Mouse (Mus musculus) stomach, postnatal 0 days (tissue): Measurements from ENCODE around the gene Kit. TPM values are rescaled to one million over a fixed set of nuclear protein-coding genes. Genes with fewer than 3 reads are reported as not detected.

Source experiments
- ATAC-seq: fragments of 200-750 bp; cut with Nextera tagmentation; 2 replicates; pipeline ENCODE4 v1.8.0; 2017; ENCODE audit not compliant: low FRiP score, low TSS enrichment
- DNase-seq: peaks from one replicate; pipeline ENCODE4 v3.0.0-alpha.2; 2016; ENCODE audit warnings: low spot score
- H3K27ac ChIP-seq: fragments of 300-500 bp; sonication (generic); replicated peaks from 2 replicates; pipeline ENCODE4 v1.5.1; 2014; ENCODE audit warnings: mild to moderate bottlenecking, control low read depth
- H3K27me3 ChIP-seq: fragments of 300-500 bp; sonication (generic); 2 replicates; pipeline ENCODE4 v1.6.1; 2014; ENCODE audit warnings: low read length; ENCODE audit not compliant: control insufficient read depth, insufficient read depth
- H3K36me3 ChIP-seq: fragments of 300-500 bp; sonication (generic); 2 replicates; pipeline ENCODE4 v1.6.1; 2014; ENCODE audit warnings: low read length, mixed read lengths; ENCODE audit not compliant: control insufficient read depth, insufficient read depth
- H3K4me1 ChIP-seq: fragments of 300-500 bp; sonication (generic); replicated peaks from 2 replicates; pipeline ENCODE4 v1.6.1; 2014; ENCODE audit warnings: antibody characterized with exemption; ENCODE audit not compliant: control insufficient read depth, insufficient read depth
- H3K4me2 ChIP-seq: fragments of 300-500 bp; sonication (generic); replicated peaks from 2 replicates; pipeline ENCODE4 v1.6.1; 2014; ENCODE audit warnings: low read depth, mild to moderate bottlenecking, control low read depth, moderate library complexity
- H3K4me3 ChIP-seq: fragments of 300-500 bp; sonication (generic); 2 replicates; pipeline ENCODE4 v1.5.1; 2014; ENCODE audit warnings: low read depth, low read length, control low read depth
- H3K9ac ChIP-seq: fragments of 300-500 bp; sonication (generic); 2 replicates; pipeline ENCODE4 v1.6.1; 2014; ENCODE audit warnings: mild to moderate bottlenecking, low read length, control low read depth, mixed read lengths
- H3K9me3 ChIP-seq: fragments of 300-500 bp; sonication (generic); 2 replicates; pipeline ENCODE4 v1.6.1; 2016; ENCODE audit warnings: low read length; ENCODE audit not compliant: control insufficient read depth
- CTCF ChIP-seq: IDR thresholded peaks from 2 replicates; pipeline ENCODE4 v1.5.1; 2016; ENCODE audit warnings: antibody characterized with exemption, low read depth, mild to moderate bottlenecking, moderate library complexity
- EP300 ChIP-seq: optimal IDR thresholded peaks from 2 replicates; pipeline ENCODE3; 2016; ENCODE audit warnings: antibody characterized with exemption
- WGBS: fragments of 180-500 bp; shearing (Covaris S2); extraction: QIAGEN DNeasy Blood & Tissue Kit; methylation state at CpG from one replicate; pipeline ENCODE4 v1.1.7; 2014; 5-methylcytosine and 5-hydroxymethylcytosine counted together
- polyA plus RNA-seq: library from polyadenylated mRNA; unstranded; fragments of >200 nt; fragmentation: Nextera tagmentation; extraction: Ambion mirVana; gene quantifications from 2 replicates; pipeline ENCODE4 v1.2.1, GENCODE M21; 2015

Kit gene
- 15.9 and 18.5 TPM in 2 replicates for polyA plus RNA-seq

GRCm38 (mm10) chr5:75574852-75575566 lies at the start of gene Kit:
Gene Kit, plus strand, starts transcription at chr5:75574916.
- Histone ChIP-seq H3K9me3 (no peaks in the 10 kb centered on the region), H3K27me3 (peaks cover 2% of the 10 kb centered on the region; the same call in 1 of the 2 replicates), H3K4me1 (no peaks in the 10 kb centered on the region), H3K4me2 (peak within 1 kb of the TSS; percentile 97), H3K36me3 (no peaks in the 10 kb centered on the region), H3K27ac (peak within 1 kb of the TSS; percentile 56; the same call in 1 of the 2 replicates), H3K4me3 (peak within 1 kb of the TSS; percentile 64), H3K9ac (peak within 1 kb of the TSS; percentile 65)
- 0% methylated on average over 61 of the region's 65 CpGs for WGBS
- ATAC-seq = peak; percentile 82
- DNase-seq = peak; percentile 89
- peak; percentile 30; the same call in 1 of the 2 replicates for TF ChIP-seq CTCF
- no peak for TF ChIP-seq EP300

DNA sequence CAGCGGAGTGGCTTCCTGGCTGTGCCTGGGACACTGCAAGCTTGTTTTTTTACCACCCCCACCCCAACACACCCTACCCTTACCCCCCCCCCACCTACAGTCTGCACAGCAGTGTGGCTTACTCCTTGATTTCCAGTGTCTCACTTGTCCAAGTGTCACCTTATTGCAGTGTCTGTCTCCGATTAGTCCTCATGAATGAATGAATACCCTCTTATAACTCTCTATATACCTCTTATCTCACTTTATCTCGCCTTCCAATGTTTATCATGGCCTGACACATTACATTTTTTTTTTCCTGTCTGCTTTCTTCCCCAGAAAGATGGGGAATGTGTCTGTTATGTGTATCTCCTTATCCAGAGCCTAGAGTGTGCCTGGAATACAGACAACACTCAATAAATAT lies 38.6 kb upstream of the Kit start:
- 50% methylated on average over 3 of the region's 3 CpGs for WGBS
- no peak overlapping the region for H3K4me3 ChIP-seq
- TF ChIP-seq EP300 (no peak), CTCF (no peak)
- no peak overlapping the region for H3K27ac ChIP-seq
- ATAC-seq (no peak), DNase-seq (no peak)
- no peaks in the 10 kb centered on the region for H3K4me1 ChIP-seq
- H3K4me2 ChIP-seq = no peak overlapping the region
- no peaks in the 10 kb centered on the region for H3K27me3 ChIP-seq
- H3K9me3 ChIP-seq = no peaks in the 10 kb centered on the region
- no peaks in the 10 kb centered on the region for H3K36me3 ChIP-seq
- no peak overlapping the region for H3K9ac ChIP-seq

DNA sequence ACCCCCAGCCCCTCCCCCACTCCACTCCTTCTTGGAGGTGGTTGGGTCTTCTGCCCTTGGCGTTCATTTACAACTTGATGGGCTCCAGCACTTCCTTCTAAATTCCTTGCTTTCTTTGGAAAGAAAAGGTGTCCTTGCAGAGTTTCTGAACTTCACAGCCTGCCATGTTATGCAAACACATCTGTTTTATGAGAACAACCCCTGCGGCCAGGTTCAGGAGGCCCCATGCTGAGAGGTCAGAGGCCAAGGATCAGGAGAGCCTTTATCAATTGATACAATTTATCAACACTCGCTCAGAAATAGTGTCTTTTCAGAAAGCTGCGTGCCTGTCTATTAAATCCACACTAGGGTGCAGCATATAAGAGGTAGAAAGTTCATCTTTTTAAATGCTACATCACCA lies 37.0 kb upstream of the Kit start:
- no peaks in the 10 kb centered on the region for H3K27me3 ChIP-seq
- no peak overlapping the region for H3K4me3 ChIP-seq
- no peak overlapping the region for H3K4me2 ChIP-seq
- H3K36me3 ChIP-seq = no peaks in the 10 kb centered on the region
- ATAC-seq = no peak
- no peak for DNase-seq
- H3K4me1 ChIP-seq = no peaks in the 10 kb centered on the region
- 45% methylated on average over 4 of the region's 4 CpGs for WGBS
- 0 out of 2 replicates have a peak, but pooled peaks have one; percentile 16 for TF ChIP-seq CTCF
- no peak for TF ChIP-seq EP300
- no peak overlapping the region for H3K9ac ChIP-seq
- H3K9me3 ChIP-seq = no peaks in the 10 kb centered on the region
- H3K27ac ChIP-seq = no peak overlapping the region

GRCm38 (mm10) chr5:75538458-75538857 lies 36.3 kb upstream of the Kit start:
- 32% methylated on average over 4 of the region's 4 CpGs for WGBS
- Histone ChIP-seq H3K36me3 (no peaks in the 10 kb centered on the region), H3K4me3 (no peak overlapping the region), H3K9ac (no peak overlapping the region), H3K9me3 (no peaks in the 10 kb centered on the region), H3K4me1 (no peaks in the 10 kb centered on the region), H3K27ac (no peak overlapping the region), H3K27me3 (no peaks in the 10 kb centered on the region), H3K4me2 (no peak overlapping the region)
- ATAC-seq (peak; percentile 49; the same call in 1 of the 2 replicates), DNase-seq (peak; percentile 37)
- TF ChIP-seq EP300 (no peak), CTCF (no peak)

GRCm38 (mm10) chr5:75539098-75539497 lies 35.6 kb upstream of the Kit start:
- DNase-seq (peak; percentile 44), ATAC-seq (no peak)
- Histone ChIP-seq H3K9ac (no peak overlapping the region), H3K9me3 (no peaks in the 10 kb centered on the region), H3K36me3 (no peaks in the 10 kb centered on the region), H3K27ac (no peak overlapping the region), H3K4me2 (no peak overlapping the region), H3K27me3 (no peaks in the 10 kb centered on the region), H3K4me1 (no peaks in the 10 kb centered on the region), H3K4me3 (no peak overlapping the region)
- TF ChIP-seq CTCF = no peak
- TF ChIP-seq EP300 = no peak
- WGBS = 14% methylated on average over 6 of the region's 6 CpGs

DNA sequence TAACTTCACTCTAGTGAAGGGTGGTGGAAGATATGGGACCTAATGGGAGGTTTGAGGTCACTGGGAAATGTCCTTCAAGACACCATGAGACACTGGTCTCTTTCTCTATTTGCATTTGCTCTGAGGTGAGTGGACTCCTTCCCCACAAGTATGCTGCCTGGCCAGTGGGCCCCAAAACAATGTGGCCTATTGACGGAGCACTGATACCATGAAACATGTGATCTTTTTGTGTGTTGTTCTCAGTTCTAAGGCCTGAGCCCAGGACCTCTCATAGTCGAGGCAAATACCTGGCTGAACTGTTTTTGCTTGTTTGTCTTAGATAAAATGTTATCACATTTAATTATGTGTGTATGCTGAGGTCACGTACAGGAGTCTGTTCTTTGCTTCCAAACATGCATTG lies 31.0 kb upstream of the Kit start:
- no peak overlapping the region for H3K4me3 ChIP-seq
- peaks cover 6% of the 10 kb centered on the region for H3K4me1 ChIP-seq
- no peak overlapping the region for H3K9ac ChIP-seq
- TF ChIP-seq CTCF (no peak), EP300 (no peak)
- no peaks in the 10 kb centered on the region for H3K27me3 ChIP-seq
- H3K27ac ChIP-seq = no peak overlapping the region; the same call in 1 of the 2 replicates
- no peaks in the 10 kb centered on the region for H3K36me3 ChIP-seq
- ATAC-seq (peak; percentile 77), DNase-seq (peak; percentile 60)
- H3K4me2 ChIP-seq = no peak overlapping the region
- H3K9me3 ChIP-seq = no peaks in the 10 kb centered on the region
- 73% methylated on average over 3 of the region's 3 CpGs for WGBS
